Mouse (Mus musculus) brown adipose tissue, adult 24 weeks (tissue): ENCODE results near the gene Pold1. TPM values are rescaled to one million over a fixed set of nuclear protein-coding genes. Genes with fewer than 3 reads are reported as not detected.

Source experiments
- H3K27ac ChIP-seq: fragments of 200-500 bp; replicated peaks from 2 replicates; pipeline ENCODE4 v1.5.1; 2012; ENCODE audit warnings: low read depth, mild to moderate bottlenecking, low read length
- H3K4me1 ChIP-seq: fragments of 200-500 bp; 2 replicates; pipeline ENCODE4 v1.6.1; 2012; ENCODE audit warnings: low read length, mixed read lengths; ENCODE audit not compliant: control insufficient read depth, insufficient read depth, insufficient read length
- H3K4me3 ChIP-seq: fragments of 200-500 bp; 2 replicates; pipeline ENCODE4 v1.5.1; 2012; ENCODE audit warnings: low read depth, mild to moderate bottlenecking, low read length, moderate library complexity; ENCODE audit not compliant: insufficient read depth
- polyA plus RNA-seq: library from polyadenylated mRNA; stranded (reverse); fragments of >200 nt; gene quantifications from 2 replicates; pipeline ENCODE4 v1.2.4, GENCODE M21; 2012; ENCODE audit not compliant: missing spikeins, insufficient read depth, insufficient read length

Pold1 gene
- polyA plus RNA-seq, 1 experiment: 3.9 TPM

- peak overlapping the region; percentile 46 for H3K4me3 ChIP-seq
- H3K4me1 ChIP-seq: peaks cover 4% of the 10 kb centered on the region; the same call in 1 of the 2 replicates
- H3K27ac ChIP-seq: peak overlapping the region; percentile 78
Measured at GRCm38 (mm10) chr7:44527483-44528398, 20.9 kb downstream of the Pold1 start.

GRCm38 (mm10) chr7:44526414-44527154 lies 22.1 kb downstream of the Pold1 start:
- Histone ChIP-seq H3K27ac (no peak overlapping the region), H3K4me3 (no peak overlapping the region), H3K4me1 (peaks cover 4% of the 10 kb centered on the region; the same call in 1 of the 2 replicates)

GRCm38 (mm10) chr7:44525126-44525832 lies 23.4 kb downstream of the Pold1 start:
- peaks cover 4% of the 10 kb centered on the region; the same call in 1 of the 2 replicates for H3K4me1 ChIP-seq
- H3K27ac ChIP-seq: no peak overlapping the region

GRCm38 (mm10) chr7:44524502-44524901 lies 24.1 kb downstream of the Pold1 start, which contains the start of gene Mybpc2:
TSS of gene Mybpc2 (minus strand) at chr7:44524656.
- H3K27ac ChIP-seq: no peak within 1 kb of the TSS
- H3K4me3 ChIP-seq: 0 out of 2 replicates have a peak within 1 kb of the TSS, but pooled peaks have one; percentile 4
- H3K4me1 ChIP-seq: peaks cover 4% of the 10 kb centered on the region; the same call in 1 of the 2 replicates

More at GRCm38 (mm10) chr7:44525126-44525832, 23.4 kb downstream of the Pold1 start:
- 0 out of 2 replicates have a peak overlapping the region, but pooled peaks have one; percentile 4 for H3K4me3 ChIP-seq

- Histone ChIP-seq H3K4me1 (peaks cover 4% of the 10 kb centered on the region; the same call in 1 of the 2 replicates), H3K4me3 (no peak overlapping the region), H3K27ac (no peak overlapping the region)
Measured at GRCm38 (mm10) chr7:44523056-44523455, 25.6 kb downstream of the Pold1 start.

- no peak overlapping the region for H3K27ac ChIP-seq
- H3K4me3 ChIP-seq: peak overlapping the region; percentile 23; the same call in 1 of the 2 replicates
- H3K4me1 ChIP-seq: peaks cover 4% of the 10 kb centered on the region; the same call in 1 of the 2 replicates
Measured at GRCm38 (mm10) chr7:44521710-44522109, 26.9 kb downstream of the Pold1 start.

GRCm38 (mm10) chr7:44520990-44521389 lies 27.7 kb downstream of the Pold1 start:
- Histone ChIP-seq H3K27ac (no peak overlapping the region), H3K4me3 (no peak overlapping the region), H3K4me1 (peaks cover 4% of the 10 kb centered on the region; the same call in 1 of the 2 replicates)

- no peak overlapping the region for H3K4me3 ChIP-seq
- H3K27ac ChIP-seq: no peak overlapping the region
- no peaks in the 10 kb centered on the region for H3K4me1 ChIP-seq
Measured at GRCm38 (mm10) chr7:44519240-44519913, 29.3 kb downstream of the Pold1 start.

- H3K27ac ChIP-seq: no peak overlapping the region
- H3K4me3 ChIP-seq: no peak overlapping the region
- H3K4me1 ChIP-seq: no peaks in the 10 kb centered on the region
Measured at GRCm38 (mm10) chr7:44507491-44507890, 41.2 kb downstream of the Pold1 start.

GRCm38 (mm10) chr7:44501563-44502115 lies 47.0 kb downstream of the Pold1 start:
- Histone ChIP-seq H3K4me3 (no peak overlapping the region), H3K27ac (no peak overlapping the region), H3K4me1 (no peaks in the 10 kb centered on the region)

- Histone ChIP-seq H3K4me1 (peaks cover 7% of the 10 kb centered on the region), H3K27ac (no peak overlapping the region), H3K4me3 (no peak overlapping the region)
Measured at GRCm38 (mm10) chr7:44500046-44500445, 48.6 kb downstream of the Pold1 start.

- Histone ChIP-seq H3K4me1 (peaks cover 7% of the 10 kb centered on the region), H3K4me3 (no peak overlapping the region), H3K27ac (no peak overlapping the region)
Measured at GRCm38 (mm10) chr7:44498922-44499321, 49.7 kb downstream of the Pold1 start.

- H3K4me1 ChIP-seq: peaks cover 7% of the 10 kb centered on the region
- H3K4me3 ChIP-seq: no peak overlapping the region
- no peak overlapping the region for H3K27ac ChIP-seq
Measured at GRCm38 (mm10) chr7:44497361-44498055, 51.1 kb downstream of the Pold1 start.
